Mouse (Mus musculus) lung, postnatal 4 days (tissue): ENCODE results near the gene Osbpl7.

ENCODE experiments used
- DNase-seq, 2 experiments: peaks; one replicate each; pipeline ENCODE4 v3.0.0; 2021

Osbpl7 gene

GRCm38 (mm10) chr11:97050216-97050943, at the start of gene Osbpl7:
TSS of gene Osbpl7 (plus strand) at chr11:97050628.
- DNase-seq, result peak; percentile 86 to 88

GRCm38 (mm10) chr11:97003170-97003569, 47.3 kb upstream of the Osbpl7 start:
- DNase-seq, result no peak

- no peak for DNase-seq
Observed at GRCm38 (mm10) chr11:97007093-97007794, 43.2 kb upstream of the Osbpl7 start.

DNA sequence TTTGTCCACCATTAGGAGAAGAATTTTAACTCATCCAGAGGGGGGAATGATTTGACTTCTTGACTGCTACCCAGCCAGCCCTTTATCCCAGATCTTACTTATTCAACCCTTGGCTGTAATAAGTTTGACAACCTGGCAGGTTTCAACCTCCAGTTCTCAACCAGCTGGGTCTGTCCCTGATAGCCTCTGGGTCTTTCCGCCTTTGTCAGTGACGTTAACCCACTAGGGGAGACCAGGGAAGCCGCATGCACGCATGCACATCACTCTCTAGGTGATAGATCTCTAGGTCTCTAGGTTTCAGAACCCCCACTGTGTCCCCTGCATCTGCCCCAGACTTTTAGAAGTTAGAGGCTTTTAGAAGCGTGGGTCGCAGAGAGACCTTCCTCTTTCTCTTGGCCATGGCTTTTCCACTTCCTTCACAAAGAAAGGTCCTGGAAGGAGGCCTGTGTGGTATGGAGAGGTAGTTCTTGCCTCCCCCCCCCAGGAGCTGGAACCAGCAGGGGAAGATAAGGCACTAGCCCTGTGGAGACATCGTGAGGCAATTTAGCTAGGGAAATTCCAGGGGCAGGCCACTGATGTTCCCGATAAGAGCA, 41.1 kb upstream of the Osbpl7 start:
- DNase-seq, result no peak

DNA sequence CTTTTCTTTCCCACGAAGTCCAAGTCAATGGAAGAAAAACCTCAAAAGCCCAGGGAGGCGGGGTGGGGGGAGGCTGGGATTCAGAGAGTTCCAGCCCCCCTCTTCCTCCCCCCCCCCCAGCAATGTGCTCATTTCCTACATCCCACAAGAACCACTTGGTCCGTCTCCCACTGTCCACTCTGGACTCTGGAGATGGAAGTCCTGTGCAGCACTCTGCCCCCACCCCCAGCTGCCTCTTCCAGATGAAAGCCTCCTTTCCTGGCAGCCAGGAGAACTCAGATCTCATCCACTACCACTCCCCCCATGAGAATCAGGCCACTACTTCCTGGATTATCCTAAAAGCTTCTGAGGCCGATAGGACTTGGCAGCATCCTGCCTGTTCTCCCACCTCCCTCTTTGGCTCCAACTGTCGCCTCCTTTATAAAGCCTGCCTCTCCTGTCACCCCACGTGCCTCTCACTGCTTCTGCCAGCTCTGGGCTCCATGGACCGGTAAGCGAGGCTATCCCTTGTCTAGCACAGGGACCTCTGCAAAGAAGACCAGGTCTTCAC, 37.2 kb upstream of the Osbpl7 start, which contains the start of gene Sp6:
TSS of gene Sp6 (plus strand) at position 274 of the 550 bp plus-strand sequence.
- DNase-seq, result peak; percentile 21 to 61

- peak; percentile 36 to 41 for DNase-seq
Observed at GRCm38 (mm10) chr11:97017696-97018582, 32.5 kb upstream of the Osbpl7 start.

DNA sequence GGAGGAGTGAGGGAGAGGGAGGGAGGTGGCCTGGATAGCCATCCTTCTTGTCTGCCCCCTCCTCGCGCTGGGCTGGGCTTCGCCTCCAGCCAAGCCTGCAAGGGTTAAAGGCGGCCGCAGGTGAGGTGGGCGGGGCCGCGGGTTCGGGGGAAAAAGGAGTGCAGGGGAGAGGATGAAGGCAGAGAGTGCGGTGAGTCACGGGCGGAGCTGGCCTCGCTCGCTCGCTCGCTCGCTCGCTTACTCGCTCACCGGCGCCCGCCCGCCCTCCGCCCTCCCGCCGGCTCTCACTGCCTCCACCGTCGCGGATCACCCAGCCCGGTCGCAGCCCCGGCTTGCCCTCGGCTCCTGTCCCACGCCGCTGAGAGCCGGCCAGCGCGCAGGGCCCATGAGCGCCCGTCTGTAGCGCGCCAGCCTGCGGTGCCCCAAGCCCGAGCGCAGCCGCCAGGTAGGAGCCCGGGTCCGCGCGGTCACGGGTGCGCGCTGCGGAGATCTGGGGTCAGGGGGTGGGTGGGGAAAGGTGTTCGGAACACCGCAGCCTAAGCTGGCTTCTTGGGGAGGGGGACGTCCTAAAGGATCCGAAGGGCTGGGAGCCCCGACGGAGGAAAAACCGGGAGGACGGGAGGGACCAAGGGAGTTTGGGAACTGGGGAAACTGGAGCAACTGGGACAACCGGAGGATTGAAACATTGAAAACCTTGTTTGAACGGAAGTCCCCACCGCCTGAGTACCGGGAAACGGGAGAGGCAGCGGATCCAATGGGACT, 31.7 kb upstream of the Osbpl7 start:
- DNase-seq, result peak in 1 of 2 experiments; percentile 44

DNA sequence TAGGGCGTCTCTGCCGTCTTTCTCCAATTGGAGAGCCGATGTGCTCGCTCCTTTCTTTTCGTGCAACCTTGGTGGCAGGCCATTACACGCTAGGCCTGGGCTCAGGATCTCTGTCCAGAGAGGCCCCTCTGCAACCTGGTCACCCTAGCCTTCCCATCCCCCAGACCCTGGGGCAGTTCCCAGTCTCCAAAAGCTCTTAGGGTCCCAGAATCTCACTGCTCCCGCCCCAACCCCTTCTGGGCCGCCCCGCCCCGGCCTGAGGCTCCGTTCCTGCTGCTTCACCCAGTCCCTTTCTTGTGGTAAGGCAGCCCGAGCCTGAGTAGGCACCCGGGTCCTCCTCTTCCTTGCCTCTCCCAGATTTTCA, 31.1 kb upstream of the Osbpl7 start:
- DNase-seq, result no peak

- peak in 1 of 2 experiments; percentile 12 for DNase-seq
Observed at GRCm38 (mm10) chr11:97021121-97021765, 29.2 kb upstream of the Osbpl7 start.

GRCm38 (mm10) chr11:97021873-97022484, 28.4 kb upstream of the Osbpl7 start:
- DNase-seq, result peak; percentile 89 to 90

DNA sequence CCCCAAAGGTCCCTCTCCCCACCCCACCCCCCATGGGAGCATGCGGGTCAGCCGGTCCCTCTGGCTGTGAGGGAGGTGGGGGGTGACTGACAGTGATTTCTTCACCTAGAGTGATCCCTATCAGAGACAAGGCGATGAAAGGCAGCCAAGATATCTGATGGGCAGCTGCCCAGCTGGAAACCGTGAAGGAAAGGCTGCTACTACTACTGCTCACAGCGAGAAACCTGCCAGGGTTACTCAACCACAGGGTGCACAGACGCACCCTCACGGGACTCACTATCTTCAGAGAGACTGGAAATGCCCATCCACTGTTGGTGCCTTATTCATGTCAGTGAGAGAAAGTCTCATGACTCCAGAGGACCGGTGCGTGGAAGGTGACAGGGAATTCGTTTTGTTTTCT, 25.5 kb upstream of the Osbpl7 start:
- DNase-seq, result no peak

GRCm38 (mm10) chr11:97025721-97026344, 24.6 kb upstream of the Osbpl7 start:
- DNase-seq, result peak; percentile 90 to 93

DNA sequence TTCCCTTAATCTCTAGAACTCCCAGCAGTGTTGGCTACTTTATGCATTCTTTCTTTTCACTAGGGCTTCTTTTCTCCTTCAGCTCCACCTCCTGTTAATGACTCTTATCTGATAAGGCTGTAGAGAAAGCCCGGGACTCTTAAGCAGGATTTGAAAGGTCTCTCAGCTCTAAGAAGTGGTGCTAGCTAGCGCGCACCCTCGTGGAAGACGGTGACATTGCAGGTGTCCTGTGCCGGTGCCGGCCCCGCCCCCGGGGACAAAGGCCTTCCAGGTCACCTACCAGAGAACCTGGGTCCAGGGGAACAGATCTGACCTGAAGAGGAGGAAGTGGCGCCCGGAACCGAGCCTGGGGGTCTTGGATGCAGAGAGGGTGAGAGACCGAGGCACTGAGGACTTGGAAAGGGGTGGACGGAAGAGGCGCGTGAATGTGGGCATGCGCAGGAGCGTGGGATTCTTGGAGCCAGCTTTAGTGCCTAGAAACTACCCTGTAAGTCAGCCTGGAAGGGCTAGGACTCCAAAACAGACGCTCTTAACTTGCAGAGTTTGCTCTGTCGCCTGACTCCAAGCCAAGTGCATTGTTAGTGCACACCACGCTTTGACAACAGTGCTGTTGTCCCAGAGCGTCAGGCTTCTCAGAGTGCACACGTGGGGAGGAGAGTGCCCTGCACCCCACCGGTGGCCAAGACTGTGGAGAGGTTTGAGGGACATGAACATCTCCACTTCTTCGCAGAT, 20.6 kb upstream of the Osbpl7 start, which contains the start of gene Scrn2:
TSS of gene Scrn2 (plus strand) at position 253 of the 732 bp plus-strand sequence.
- peak; percentile 87 to 90 for DNase-seq

- no peak for DNase-seq
Observed at GRCm38 (mm10) chr11:97030426-97030825, 20.0 kb upstream of the Osbpl7 start.

- no peak for DNase-seq
Observed at GRCm38 (mm10) chr11:97031977-97032376, 18.5 kb upstream of the Osbpl7 start.

GRCm38 (mm10) chr11:97032499-97032898, 17.9 kb upstream of the Osbpl7 start:
- no peak for DNase-seq

DNA sequence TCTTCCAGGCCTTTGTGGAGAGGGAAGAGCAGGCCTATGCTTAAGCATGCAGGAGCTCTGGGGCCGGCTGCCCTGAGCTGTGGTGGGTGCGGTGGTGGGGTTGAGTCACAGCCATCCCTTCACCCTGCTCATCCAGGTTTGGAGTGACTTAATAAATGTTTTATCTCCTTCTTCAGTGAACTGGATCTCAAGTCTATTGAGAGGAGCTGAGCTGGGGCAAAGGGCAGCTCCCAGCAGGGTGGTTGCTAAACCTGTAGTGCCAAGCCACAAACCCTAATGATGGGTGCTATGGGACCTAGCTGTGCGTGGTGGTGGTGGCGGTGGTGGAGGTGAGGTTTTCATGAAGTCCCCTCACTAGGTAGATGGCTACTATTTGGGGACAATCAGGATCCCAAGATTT, 16.6 kb upstream of the Osbpl7 start:
- no peak for DNase-seq

- no peak for DNase-seq
Observed at GRCm38 (mm10) chr11:97036141-97036540, 14.3 kb upstream of the Osbpl7 start.

DNA sequence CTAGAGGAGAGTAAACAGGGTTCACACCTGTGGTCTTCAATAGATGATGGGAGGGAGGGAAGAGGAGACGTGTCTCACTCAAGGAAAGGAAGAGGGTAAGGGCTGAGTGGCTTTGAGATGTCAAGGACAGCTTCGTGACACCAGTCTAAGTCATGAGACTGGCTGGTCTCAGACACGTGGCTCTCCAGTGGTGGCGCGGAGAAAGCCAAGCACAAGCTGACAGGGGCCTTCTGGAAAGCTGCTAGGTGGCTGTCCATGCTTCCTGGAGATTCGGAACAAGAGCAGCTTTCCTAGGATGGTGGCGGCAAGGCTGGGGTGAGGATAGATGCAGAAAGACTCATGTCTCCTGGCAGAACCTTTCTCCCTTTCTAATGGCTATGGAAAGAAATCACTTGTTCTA, 11.5 kb upstream of the Osbpl7 start:
- no peak for DNase-seq
